Comparison of ENCODE assay signal across 8 mouse cellular contexts in the genomic region with DNA sequence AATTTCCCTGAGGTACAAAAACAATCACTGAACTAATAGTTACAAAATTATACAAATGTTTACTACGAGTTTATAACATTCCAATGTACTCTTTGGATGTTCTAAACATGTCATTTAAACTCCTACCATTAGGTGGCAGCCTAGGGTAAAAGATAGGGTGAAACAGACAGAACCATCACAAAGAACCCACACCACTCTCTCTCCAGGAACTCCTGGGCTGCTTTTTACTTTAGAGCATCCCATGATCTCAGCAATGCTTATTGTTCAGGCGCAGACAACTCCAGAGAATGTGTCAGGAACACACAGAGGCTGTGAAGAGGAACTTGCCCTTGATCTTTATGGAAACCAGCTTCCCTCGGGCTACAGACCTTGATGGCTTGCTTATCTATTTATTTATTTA. TPM values are rescaled to one million over a fixed set of nuclear protein-coding genes. Genes with fewer than 3 reads are reported as not detected.
DNase-seq lines count a peak whose midpoint lies in the region; ATAC-seq and TF ChIP-seq lines count a peak whose summit lies in the region.

No protein-coding gene starts in this region.

- WGBS in midbrain, embryonic 14.5 days = 8% methylated on average over 3 of the region's 3 CpGs

- H3K4me3 ChIP-seq in layer of hippocampus, adult 2 months = no peak overlapping the region
- H3K4me3 ChIP-seq in ES-Bruce4 (ENCODE audit: low read depth, low read length) = no peak overlapping the region
- no peak overlapping the region for H3K4me3 ChIP-seq in midbrain, embryonic 14.5 days (replicated peaks; ENCODE audit: low read depth, low read length)

- no peak for TF ChIP-seq EP300 in ES-Bruce4 (IDR thresholded peaks at IDR 0.05; ENCODE audit: insufficient read depth, low read depth, low read length)

- no peak for TF ChIP-seq POLR2A in ES-Bruce4 (IDR thresholded peaks at IDR 0.05; ENCODE audit: insufficient read depth, low read length)

- no peaks in the 10 kb centered on the region for H3K27me3 ChIP-seq in ES-Bruce4 (ENCODE audit: control insufficient read depth, insufficient read depth, low read length, poor library complexity, severe bottlenecking)
- no peaks in the 10 kb centered on the region for H3K27me3 ChIP-seq in midbrain, embryonic 14.5 days (ENCODE audit: control insufficient read depth, insufficient read depth, low read length)

- peak; percentile 79 for ATAC-seq in granulocyte monocyte progenitor cell, adult 5-6 weeks (replicated peaks; ENCODE audit: poor library complexity, severe bottlenecking)
- ATAC-seq in midbrain, embryonic 14.5 days (ENCODE audit: low FRiP score, low TSS enrichment) = peak; percentile 86

- H3K4me1 ChIP-seq in ES-Bruce4 (ENCODE audit: control insufficient read depth, insufficient read depth, low read length) = no peaks in the 10 kb centered on the region
- no peaks in the 10 kb centered on the region for H3K4me1 ChIP-seq in midbrain, embryonic 14.5 days (ENCODE audit: control insufficient read depth, insufficient read depth, low read length)

- H3K36me3 ChIP-seq in ES-Bruce4 (ENCODE audit: control insufficient read depth, insufficient read depth, low read length, poor library complexity, severe bottlenecking) = no peaks in the 10 kb centered on the region; the same call in 1 of the 2 replicates
- peaks cover 19% of the 10 kb centered on the region for H3K36me3 ChIP-seq in midbrain, embryonic 14.5 days (ENCODE audit: control insufficient read depth, insufficient read depth, low read length)

- peak; percentile 90 for TF ChIP-seq CTCF in layer of hippocampus, adult 2 months (conservative IDR thresholded peaks at IDR 0.05)
- peak; percentile 19 for TF ChIP-seq CTCF in ES-Bruce4 (IDR thresholded peaks at IDR 0.05; ENCODE audit: low read depth, low read length)

- no peak overlapping the region for H3K27ac ChIP-seq in layer of hippocampus, adult 2 months
- no peak overlapping the region for H3K27ac ChIP-seq in ES-Bruce4 (ENCODE audit: insufficient read depth, low read length)
- no peak overlapping the region for H3K27ac ChIP-seq in midbrain, embryonic 14.5 days (replicated peaks; ENCODE audit: low read depth, low read length)

- H3K4me2 ChIP-seq in midbrain, embryonic 14.5 days (ENCODE audit: low read length) = no peak overlapping the region

- no peaks in the 10 kb centered on the region for H3K9me3 ChIP-seq in ES-Bruce4 (replicated peaks; ENCODE audit: control insufficient read depth, insufficient read depth, low read length, poor library complexity, severe bottlenecking)
- no peaks in the 10 kb centered on the region for H3K9me3 ChIP-seq in midbrain, embryonic 14.5 days (ENCODE audit: control insufficient read depth, low read length)

- H3K9ac ChIP-seq in ES-Bruce4 (ENCODE audit: low read depth, poor library complexity, severe bottlenecking) = no peak overlapping the region
- H3K9ac ChIP-seq in midbrain, embryonic 14.5 days (replicated peaks; ENCODE audit: low read length) = no peak overlapping the region

- DNase-seq in layer of hippocampus, adult 2 months (ENCODE audit: low spot score in 2 of 2) = peak; percentile 68 to 78
- no peak for DNase-seq in layer of hippocampus, postnatal 25 days (ENCODE audit: extremely low spot score in 1 of 2, low spot score in 1 of 2)
- DNase-seq in cerebellum, adult 8-10 months = peak; percentile 55
- DNase-seq in kidney, postnatal 14 days = peak; percentile 69
- peak; percentile 94 for DNase-seq in midbrain, embryonic 14.5 days
- no peak for DNase-seq in urinary bladder, postnatal 36 days (ENCODE audit: low spot score in 2 of 2)

RNA-seq across cellular contexts. Expression of gene BC034090, which starts 49.2 kb away (rescaled TPM):
- 1 to 10 TPM; 7.9 to 8.2 TPM for total RNA-seq in layer of hippocampus, adult 2 months (2021)
- total RNA-seq in layer of hippocampus, postnatal 25 days (2021) = 10 to 100 TPM in 1 of 2 experiments, 1 to 10 TPM in 1; 8.1 to 11.6 TPM
- 8.0 and 8.4 TPM in 2 replicates for polyA plus RNA-seq in ES-Bruce4 (2011; ENCODE audit: insufficient read depth, insufficient read length, low read depth, missing spikeins)
- 2.5 TPM in 1 of 2 replicates, not detected in the other for total RNA-seq in granulocyte monocyte progenitor cell, adult 5-6 weeks (2014; fragmentation: Nextera tagmentation)
- 0.13 TPM in 1 of 2 replicates, not detected in the other for total RNA-seq in granulocyte monocyte progenitor cell, adult 5-6 weeks (2017)
- 3.4 and 3.5 TPM in 2 replicates for polyA plus RNA-seq in midbrain, embryonic 14.5 days (2014; fragmentation: Nextera tagmentation; extraction: Ambion mirVana)

Comparison
In these comparisons a context has a peak if more than half of its experiments do, and no peak if none do; other contexts are left out.
1. DNase-seq: peak in layer of hippocampus, adult 2 months (2 of 2), cerebellum, adult 8-10 months (single experiment), kidney, postnatal 14 days (single experiment) and midbrain, embryonic 14.5 days (single experiment); none in layer of hippocampus, postnatal 25 days (0 of 2) and urinary bladder, postnatal 36 days (0 of 2).